ENCODE assay signal across 24 mouse cellular contexts in genomic region chr2:173843671-173844070, GRCm38 (mm10).
DNase-seq lines count a peak whose midpoint lies in the region; ATAC-seq and TF ChIP-seq lines count a peak whose summit lies in the region.
"Had no signal": no experiment of that assay in that cellular context is flagged by ENCODE, and none has a peak within 500 bp of the region (broad histone marks: within the 10 kb centered on the region; RNA-seq: fewer than 3 reads in every experiment).

No protein-coding gene starts in this region.

- no peak overlapping the region for H3K4me3 ChIP-seq in intestine, embryonic 14.5 days (ENCODE audit: low read depth, low read length)
- no peak overlapping the region for H3K4me3 ChIP-seq in intestine, postnatal 0 days (ENCODE audit: low read depth, low read length)
- H3K4me3 ChIP-seq in embryonic facial prominence, embryonic 10.5 days, result no peak overlapping the region
- no peak overlapping the region for H3K4me3 ChIP-seq in stomach, postnatal 0 days (ENCODE audit: low read depth, low read length)
- H3K4me3 ChIP-seq: forebrain, embryonic 10.5 days; gastrocnemius, adult 2 months; hindbrain, embryonic 10.5 days; hindbrain, embryonic 15.5 days; intestine, embryonic 15.5 days had no signal

- H3K27ac ChIP-seq in intestine, embryonic 14.5 days (ENCODE audit: low read depth), result no peak overlapping the region
- H3K27ac ChIP-seq in intestine, postnatal 0 days (ENCODE audit: low read depth, low read length), result no peak overlapping the region
- no peak overlapping the region for H3K27ac ChIP-seq in embryonic facial prominence, embryonic 10.5 days (replicated peaks)
- H3K27ac ChIP-seq in stomach, postnatal 0 days (replicated peaks), result no peak overlapping the region
- H3K27ac ChIP-seq: forebrain, embryonic 10.5 days; gastrocnemius, adult 2 months; hindbrain, embryonic 10.5 days; intestine, embryonic 15.5 days had no signal

- WGBS in intestine, embryonic 14.5 days, result 85% methylated on average over 2 of the region's 2 CpGs
- WGBS in intestine, postnatal 0 days, result 93% methylated on average over 2 of the region's 2 CpGs
- WGBS in embryonic facial prominence, embryonic 10.5 days, result 85% methylated on average over 2 of the region's 2 CpGs
- 93% methylated on average over 2 of the region's 2 CpGs for WGBS in stomach, postnatal 0 days

- H3K4me2 ChIP-seq in intestine, embryonic 14.5 days (ENCODE audit: low read length), result no peak overlapping the region
- H3K4me2 ChIP-seq in intestine, postnatal 0 days (replicated peaks; ENCODE audit: low read depth), result no peak overlapping the region
- no peak overlapping the region for H3K4me2 ChIP-seq in stomach, postnatal 0 days (replicated peaks; ENCODE audit: low read depth)
- H3K4me2 ChIP-seq: hindbrain, embryonic 15.5 days; intestine, embryonic 15.5 days had no signal

- no peak overlapping the region for H3K9ac ChIP-seq in intestine, embryonic 14.5 days (ENCODE audit: low read length)
- no peak overlapping the region for H3K9ac ChIP-seq in intestine, postnatal 0 days (ENCODE audit: low read depth, low read length)
- H3K9ac ChIP-seq in stomach, postnatal 0 days (ENCODE audit: low read length), result no peak overlapping the region
- H3K9ac ChIP-seq: hindbrain, embryonic 15.5 days; intestine, embryonic 15.5 days had no signal

- peak; percentile 63 for DNase-seq in heart, adult 11 months
- no peak for DNase-seq in heart, postnatal 25 days (ENCODE audit: low spot score)
- DNase-seq in intestine, embryonic 14.5 days (ENCODE audit: low spot score), result peak; percentile 20
- peak; percentile 4 for DNase-seq in embryonic facial prominence, embryonic 10.5 days (ENCODE audit: low spot score)
- DNase-seq in stomach, postnatal 0 days (ENCODE audit: low spot score), result peak; percentile 5
- DNase-seq: adrenal gland, adult 8-10 months; adrenal gland, postnatal 25 days; cerebellum, adult 11-12 months; cerebellum, adult 8-10 months; cerebellum, postnatal 10 days; cerebellum, postnatal 36 days; embryo, embryonic 11 days; gastrocnemius, adult 2 months; gastrocnemius, postnatal 14 days; heart, adult 18-20 months; heart, postnatal 36 days; kidney, adult 18-20 months had no signal

- no peaks in the 10 kb centered on the region for H3K27me3 ChIP-seq in intestine, embryonic 14.5 days (replicated peaks; ENCODE audit: control insufficient read depth, insufficient read depth, low read length)
- H3K27me3 ChIP-seq in intestine, postnatal 0 days (replicated peaks; ENCODE audit: control insufficient read depth, insufficient read depth, low read length), result no peaks in the 10 kb centered on the region
- H3K27me3 ChIP-seq in embryonic facial prominence, embryonic 10.5 days (replicated peaks; ENCODE audit: low read depth, poor library complexity, severe bottlenecking), result no peaks in the 10 kb centered on the region
- no peaks in the 10 kb centered on the region for H3K27me3 ChIP-seq in stomach, postnatal 0 days (ENCODE audit: control insufficient read depth, insufficient read depth, low read length)
- H3K27me3 ChIP-seq: hindbrain, embryonic 15.5 days; intestine, embryonic 15.5 days had no signal

- no peak for TF ChIP-seq CTCF in intestine, postnatal 0 days (IDR thresholded peaks at IDR 0.05; ENCODE audit: low read depth)
- TF ChIP-seq CTCF in stomach, postnatal 0 days (IDR thresholded peaks at IDR 0.05; ENCODE audit: low read depth), result no peak

- H3K9me3 ChIP-seq in intestine, embryonic 14.5 days (ENCODE audit: control insufficient read depth, low read length), result no peaks in the 10 kb centered on the region
- H3K9me3 ChIP-seq in intestine, postnatal 0 days (ENCODE audit: control insufficient read depth), result no peaks in the 10 kb centered on the region
- no peaks in the 10 kb centered on the region for H3K9me3 ChIP-seq in embryonic facial prominence, embryonic 10.5 days
- no peaks in the 10 kb centered on the region for H3K9me3 ChIP-seq in stomach, postnatal 0 days (ENCODE audit: control insufficient read depth, low read length)
- H3K9me3 ChIP-seq: forebrain, embryonic 10.5 days; hindbrain, embryonic 10.5 days; hindbrain, embryonic 15.5 days; intestine, embryonic 15.5 days had no signal

- H3K4me1 ChIP-seq in intestine, embryonic 14.5 days (replicated peaks; ENCODE audit: control insufficient read depth, insufficient read depth, low read length), result no peaks in the 10 kb centered on the region
- H3K4me1 ChIP-seq in intestine, postnatal 0 days (replicated peaks; ENCODE audit: control insufficient read depth, insufficient read depth, low read length), result no peaks in the 10 kb centered on the region
- peaks cover 23% of the 10 kb centered on the region for H3K4me1 ChIP-seq in embryonic facial prominence, embryonic 10.5 days
- no peaks in the 10 kb centered on the region for H3K4me1 ChIP-seq in stomach, postnatal 0 days (replicated peaks; ENCODE audit: control insufficient read depth, insufficient read depth)
- H3K4me1 ChIP-seq: forebrain, embryonic 10.5 days; hindbrain, embryonic 10.5 days; intestine, embryonic 15.5 days had no signal

- ATAC-seq in intestine, embryonic 14.5 days (replicated peaks; ENCODE audit: low FRiP score, low TSS enrichment, low read depth), result no peak
- no peak for ATAC-seq in intestine, postnatal 0 days
- ATAC-seq in stomach, postnatal 0 days (ENCODE audit: low FRiP score, low TSS enrichment), result no peak
- ATAC-seq: activated CD4-positive, CD25-positive, alpha-beta regulatory T cell, adult 4 months; CD4-positive, CD25-positive, alpha-beta regulatory T cell, adult 4 months; intestine, embryonic 15.5 days had no signal

- intact Hi-C loops in heart, postnatal 25 days (cut with DNase I), result no loop called here

- H3K36me3 ChIP-seq in intestine, embryonic 14.5 days (ENCODE audit: control insufficient read depth, insufficient read depth, low read length), result no peaks in the 10 kb centered on the region
- H3K36me3 ChIP-seq in intestine, postnatal 0 days (ENCODE audit: control insufficient read depth, insufficient read depth), result no peaks in the 10 kb centered on the region
- no peaks in the 10 kb centered on the region for H3K36me3 ChIP-seq in embryonic facial prominence, embryonic 10.5 days (replicated peaks)
- H3K36me3 ChIP-seq in stomach, postnatal 0 days (ENCODE audit: control insufficient read depth, insufficient read depth, low read length), result no peaks in the 10 kb centered on the region
- H3K36me3 ChIP-seq: forebrain, embryonic 10.5 days; hindbrain, embryonic 10.5 days; hindbrain, embryonic 15.5 days; intestine, embryonic 15.5 days had no signal

- TF ChIP-seq EP300 in stomach, postnatal 0 days (optimal IDR thresholded peaks at IDR 0.05), result no peak
